Mouse (Mus musculus): ENCODE measurements at regions not wholly inside any gene's neighbourhood (a gene's known extent, or its start where the extent isn't known, plus 50 kb on each side); places are given as distances from the start of the nearest gene placed in this dataset.

GRCm38 (mm10) chr1:57076696-57077095 lies 98.2 kb upstream of the Satb2 start:
- TF ChIP-seq POLR2A (IDR thresholded peaks at IDR 0.05; ENCODE audit: insufficient read depth, low read depth, low read length) (no peak), CTCF (IDR thresholded peaks at IDR 0.05; ENCODE audit: insufficient read depth, low read depth, low read length) (no peak)
- 64% methylated on average over 8 of the region's 8 CpGs for WGBS
- H3K4me3 ChIP-seq (ENCODE audit: insufficient read depth, low read depth, low read length) = no peak overlapping the region
- H3K4me1 ChIP-seq (ENCODE audit: control insufficient read depth, insufficient read depth, low read length) = peaks cover under 1% of the 10 kb centered on the region; the same call in 1 of the 2 replicates
- H3K27ac ChIP-seq (ENCODE audit: insufficient read depth, low read depth, low read length) = no peak overlapping the region

- TF ChIP-seq CTCF (IDR thresholded peaks at IDR 0.05; ENCODE audit: insufficient read depth, low read depth, low read length) (no peak), POLR2A (IDR thresholded peaks at IDR 0.05; ENCODE audit: insufficient read depth, low read depth, low read length) (no peak)
- no peak overlapping the region for H3K4me3 ChIP-seq (ENCODE audit: insufficient read depth, low read depth, low read length)
- H3K4me1 ChIP-seq (ENCODE audit: control insufficient read depth, insufficient read depth, low read length) = peaks cover 6% of the 10 kb centered on the region; the same call in 1 of the 2 replicates
- 78% methylated on average over 4 of the region's 4 CpGs for WGBS
- no peak overlapping the region for H3K27ac ChIP-seq (ENCODE audit: insufficient read depth, low read depth, low read length)
Observed at GRCm38 (mm10) chr1:57080306-57080705, 101.9 kb upstream of the Satb2 start.

GRCm38 (mm10) chr1:57083134-57083533 lies 104.7 kb upstream of the Satb2 start:
- TF ChIP-seq POLR2A (IDR thresholded peaks at IDR 0.05; ENCODE audit: insufficient read depth, low read depth, low read length) = no peak
- no peak for TF ChIP-seq CTCF (IDR thresholded peaks at IDR 0.05; ENCODE audit: insufficient read depth, low read depth, low read length)
- H3K27ac ChIP-seq (ENCODE audit: insufficient read depth, low read depth, low read length) = no peak overlapping the region
- 27% methylated on average over 17 of the region's 17 CpGs for WGBS
- peaks cover 6% of the 10 kb centered on the region; the same call in 1 of the 2 replicates for H3K4me1 ChIP-seq (ENCODE audit: control insufficient read depth, insufficient read depth, low read length)
- no peak overlapping the region for H3K4me3 ChIP-seq (ENCODE audit: insufficient read depth, low read depth, low read length)

GRCm38 (mm10) chr1:57083540-57084083 lies 105.2 kb upstream of the Satb2 start:
- TF ChIP-seq POLR2A (IDR thresholded peaks at IDR 0.05; ENCODE audit: insufficient read depth, low read depth, low read length) = no peak
- Histone ChIP-seq H3K4me1 (ENCODE audit: control insufficient read depth, insufficient read depth, low read length) (peaks cover 6% of the 10 kb centered on the region; the same call in 1 of the 2 replicates), H3K4me3 (ENCODE audit: insufficient read depth, low read depth, low read length) (no peak overlapping the region), H3K27ac (ENCODE audit: insufficient read depth, low read depth, low read length) (no peak overlapping the region)
- 89% methylated on average over 6 of the region's 6 CpGs for WGBS

GRCm38 (mm10) chr1:57095361-57096247 lies 117.2 kb upstream of the Satb2 start:
- WGBS = 84% methylated on average over 18 of the region's 18 CpGs
- Histone ChIP-seq H3K4me3 (ENCODE audit: insufficient read depth, low read depth, low read length) (no peak overlapping the region), H3K27ac (ENCODE audit: insufficient read depth, low read depth, low read length) (no peak overlapping the region), H3K4me1 (ENCODE audit: control insufficient read depth, insufficient read depth, low read length) (peaks cover 3% of the 10 kb centered on the region; the same call in 1 of the 2 replicates)
- TF ChIP-seq CTCF (IDR thresholded peaks at IDR 0.05; ENCODE audit: insufficient read depth, low read depth, low read length) (no peak), POLR2A (IDR thresholded peaks at IDR 0.05; ENCODE audit: insufficient read depth, low read depth, low read length) (no peak)

GRCm38 (mm10) chr1:57096248-57096600 lies 117.8 kb upstream of the Satb2 start:
- 79% methylated on average over 4 of the region's 4 CpGs for WGBS
- TF ChIP-seq POLR2A (IDR thresholded peaks at IDR 0.05; ENCODE audit: insufficient read depth, low read depth, low read length) = no peak
- no peak for TF ChIP-seq CTCF (IDR thresholded peaks at IDR 0.05; ENCODE audit: insufficient read depth, low read depth, low read length)
- Histone ChIP-seq H3K27ac (ENCODE audit: insufficient read depth, low read depth, low read length) (no peak overlapping the region), H3K4me3 (ENCODE audit: insufficient read depth, low read depth, low read length) (no peak overlapping the region), H3K4me1 (ENCODE audit: control insufficient read depth, insufficient read depth, low read length) (peaks cover 3% of the 10 kb centered on the region; the same call in 1 of the 2 replicates)

- H3K4me1 ChIP-seq (ENCODE audit: control insufficient read depth, insufficient read depth, low read length) = peaks cover 3% of the 10 kb centered on the region; the same call in 1 of the 2 replicates
- no peak overlapping the region for H3K4me3 ChIP-seq (ENCODE audit: insufficient read depth, low read depth, low read length)
- TF ChIP-seq CTCF (IDR thresholded peaks at IDR 0.05; ENCODE audit: insufficient read depth, low read depth, low read length) (no peak), POLR2A (IDR thresholded peaks at IDR 0.05; ENCODE audit: insufficient read depth, low read depth, low read length) (no peak)
- WGBS = 88% methylated on average over 8 of the region's 8 CpGs
- no peak overlapping the region for H3K27ac ChIP-seq (ENCODE audit: insufficient read depth, low read depth, low read length)
Observed at GRCm38 (mm10) chr1:57096740-57097139, 118.3 kb upstream of the Satb2 start.

GRCm38 (mm10) chr1:57100614-57101013 lies 122.2 kb upstream of the Satb2 start:
- 82% methylated on average over 2 of the region's 2 CpGs for WGBS
- Histone ChIP-seq H3K4me3 (ENCODE audit: insufficient read depth, low read depth, low read length) (no peak overlapping the region), H3K4me1 (ENCODE audit: control insufficient read depth, insufficient read depth, low read length) (peaks cover 3% of the 10 kb centered on the region; the same call in 1 of the 2 replicates), H3K27ac (ENCODE audit: insufficient read depth, low read depth, low read length) (no peak overlapping the region)
- no peak for TF ChIP-seq CTCF (IDR thresholded peaks at IDR 0.05; ENCODE audit: insufficient read depth, low read depth, low read length)
- no peak for TF ChIP-seq POLR2A (IDR thresholded peaks at IDR 0.05; ENCODE audit: insufficient read depth, low read depth, low read length)

- H3K4me3 ChIP-seq (ENCODE audit: insufficient read depth, low read depth, low read length) = no peak overlapping the region
- H3K4me1 ChIP-seq (ENCODE audit: control insufficient read depth, insufficient read depth, low read length) = no peaks in the 10 kb centered on the region
- no peak for TF ChIP-seq CTCF (IDR thresholded peaks at IDR 0.05; ENCODE audit: insufficient read depth, low read depth, low read length)
- no peak for TF ChIP-seq POLR2A (IDR thresholded peaks at IDR 0.05; ENCODE audit: insufficient read depth, low read depth, low read length)
- no peak overlapping the region for H3K27ac ChIP-seq (ENCODE audit: insufficient read depth, low read depth, low read length)
- WGBS = 70% methylated on average over 10 of the region's 10 CpGs
Observed at GRCm38 (mm10) chr1:57107308-57107707, 128.9 kb upstream of the Satb2 start.
